Mouse (Mus musculus): ENCODE measurements around the gene Pmf1.

Pmf1 gene

DNA sequence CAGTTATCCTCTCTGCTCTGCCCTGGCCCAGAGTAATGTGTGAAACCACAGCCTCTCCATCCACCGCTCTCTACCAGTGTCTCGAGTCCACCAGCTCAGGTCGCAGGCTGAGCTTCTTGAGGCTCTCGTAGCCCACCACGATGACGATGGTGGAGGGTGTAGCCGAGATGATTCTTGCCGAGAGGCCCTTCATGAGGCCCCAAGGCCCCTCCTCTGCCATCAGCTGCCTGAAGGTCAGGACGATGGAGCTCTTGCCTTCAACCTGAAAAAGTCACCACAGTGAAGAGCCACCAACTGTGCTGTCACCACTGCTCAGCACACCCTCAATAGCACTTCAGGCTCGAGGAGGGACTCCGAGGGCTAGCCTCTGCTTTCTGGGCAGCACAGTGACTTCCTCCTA, 2.5 kb upstream of the Pmf1 start:
- H3K27me3 ChIP-seq (ENCODE audit: insufficient read depth, low read length) = no peaks in the 10 kb centered on the region
- peaks cover 63% of the 10 kb centered on the region for H3K4me1 ChIP-seq (replicated peaks; ENCODE audit: low read depth, low read length)
- H3K4me3 ChIP-seq (replicated peaks; ENCODE audit: low read length) = no peak overlapping the region
- TF ChIP-seq NANOG (IDR thresholded peaks at IDR 0.05; ENCODE audit: borderline replicate concordance, low read length) = no peak
- no peak for TF ChIP-seq CTCF (conservative IDR thresholded peaks at IDR 0.05; ENCODE audit: low read length)
- H3K36me3 ChIP-seq (ENCODE audit: insufficient read depth, low read length) = peaks cover 76% of the 10 kb centered on the region
- H3K9me3 ChIP-seq (ENCODE audit: low read length) = no peaks in the 10 kb centered on the region

- Histone ChIP-seq H3K36me3 (ENCODE audit: insufficient read depth, low read length) (peaks cover 72% of the 10 kb centered on the region), H3K27me3 (ENCODE audit: insufficient read depth, low read length) (no peaks in the 10 kb centered on the region), H3K9me3 (ENCODE audit: low read length) (no peaks in the 10 kb centered on the region), H3K4me1 (replicated peaks; ENCODE audit: low read depth, low read length) (peaks cover 71% of the 10 kb centered on the region), H3K4me3 (replicated peaks; ENCODE audit: low read length) (no peak overlapping the region)
- TF ChIP-seq NANOG (IDR thresholded peaks at IDR 0.05; ENCODE audit: borderline replicate concordance, low read length) = no peak
- no peak for TF ChIP-seq CTCF (conservative IDR thresholded peaks at IDR 0.05; ENCODE audit: low read length)
- no peak for TF ChIP-seq POU5F1 (IDR thresholded peaks at IDR 0.05; ENCODE audit: borderline replicate concordance, low read length)
These were observed 1.6 kb upstream of the Pmf1 start for GRCm38 (mm10) chr3:88411681-88412080.

- H3K36me3 ChIP-seq (ENCODE audit: insufficient read depth, low read length) = peaks cover 67% of the 10 kb centered on the region
These were observed 507 bp upstream of the Pmf1 start for GRCm38 (mm10) chr3:88410645-88411031.

DNA sequence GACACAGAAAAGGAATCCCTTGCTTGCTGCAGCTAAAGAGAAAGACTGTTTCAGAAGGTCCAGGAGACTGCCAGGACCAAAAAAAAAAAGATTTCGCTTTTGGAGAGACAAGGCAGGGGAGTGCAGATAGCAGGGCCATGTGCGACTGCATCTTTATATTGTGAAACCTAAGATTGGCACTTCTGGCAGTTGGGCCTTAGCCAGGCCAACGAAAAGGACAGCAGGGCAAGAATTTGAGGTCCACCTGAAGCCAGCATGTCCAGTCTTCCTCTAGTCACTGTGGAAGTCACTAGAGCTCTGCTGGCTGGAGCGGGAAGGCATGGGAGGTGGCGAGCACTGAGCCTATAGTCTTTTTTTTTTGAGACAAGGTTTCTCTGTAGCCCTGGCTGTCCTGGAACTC, 1.2 kb downstream of the Pmf1 start:
- TF ChIP-seq CTCF (conservative IDR thresholded peaks at IDR 0.05; ENCODE audit: low read length) (no peak), POU5F1 (IDR thresholded peaks at IDR 0.05; ENCODE audit: borderline replicate concordance, low read length) (no peak), NANOG (IDR thresholded peaks at IDR 0.05; ENCODE audit: borderline replicate concordance, low read length) (no peak)
- H3K36me3 ChIP-seq (ENCODE audit: insufficient read depth, low read length) = peaks cover 65% of the 10 kb centered on the region

More at GRCm38 (mm10) chr3:88410645-88411031, 507 bp upstream of the Pmf1 start:
- TF ChIP-seq NANOG (IDR thresholded peaks at IDR 0.05; ENCODE audit: borderline replicate concordance, low read length) (no peak), CTCF (conservative IDR thresholded peaks at IDR 0.05; ENCODE audit: low read length) (no peak), POU5F1 (IDR thresholded peaks at IDR 0.05; ENCODE audit: borderline replicate concordance, low read length) (no peak)
- H3K9me3 ChIP-seq (ENCODE audit: low read length) = no peaks in the 10 kb centered on the region
- H3K4me3 ChIP-seq (replicated peaks; ENCODE audit: low read length) = peak overlapping the region; percentile 86
- H3K4me1 ChIP-seq (replicated peaks; ENCODE audit: low read depth, low read length) = peaks cover 71% of the 10 kb centered on the region
- H3K27me3 ChIP-seq (ENCODE audit: insufficient read depth, low read length) = no peaks in the 10 kb centered on the region

GRCm38 (mm10) chr3:88407529-88407928, 2.6 kb downstream of the Pmf1 start:
- H3K4me3 ChIP-seq (replicated peaks; ENCODE audit: low read length) = 0 out of 2 replicates have a peak overlapping the region, but pooled peaks have one; percentile 13
- peaks cover 57% of the 10 kb centered on the region for H3K4me1 ChIP-seq (replicated peaks; ENCODE audit: low read depth, low read length)
- H3K9me3 ChIP-seq (ENCODE audit: low read length) = no peaks in the 10 kb centered on the region
- H3K27me3 ChIP-seq (ENCODE audit: insufficient read depth, low read length) = no peaks in the 10 kb centered on the region
- peaks cover 65% of the 10 kb centered on the region for H3K36me3 ChIP-seq (ENCODE audit: insufficient read depth, low read length)
- no peak for TF ChIP-seq POU5F1 (IDR thresholded peaks at IDR 0.05; ENCODE audit: borderline replicate concordance, low read length)
- TF ChIP-seq NANOG (IDR thresholded peaks at IDR 0.05; ENCODE audit: borderline replicate concordance, low read length) = no peak
- no peak for TF ChIP-seq CTCF (conservative IDR thresholded peaks at IDR 0.05; ENCODE audit: low read length)

More for the DNA sequence above, 1.2 kb downstream of the Pmf1 start:
- H3K4me3 ChIP-seq (replicated peaks; ENCODE audit: low read length) = peak overlapping the region; percentile 86
- H3K27me3 ChIP-seq (ENCODE audit: insufficient read depth, low read length) = no peaks in the 10 kb centered on the region
- H3K9me3 ChIP-seq (ENCODE audit: low read length) = no peaks in the 10 kb centered on the region
- H3K4me1 ChIP-seq (replicated peaks; ENCODE audit: low read depth, low read length) = peaks cover 57% of the 10 kb centered on the region

GRCm38 (mm10) chr3:88407090-88407489, 3.0 kb downstream of the Pmf1 start:
- H3K36me3 ChIP-seq (ENCODE audit: insufficient read depth, low read length) = peaks cover 65% of the 10 kb centered on the region
- no peaks in the 10 kb centered on the region for H3K9me3 ChIP-seq (ENCODE audit: low read length)
- TF ChIP-seq CTCF (conservative IDR thresholded peaks at IDR 0.05; ENCODE audit: low read length) (peak; percentile 73), POU5F1 (IDR thresholded peaks at IDR 0.05; ENCODE audit: borderline replicate concordance, low read length) (no peak)
- peaks cover 59% of the 10 kb centered on the region for H3K4me1 ChIP-seq (replicated peaks; ENCODE audit: low read depth, low read length)
- no peaks in the 10 kb centered on the region for H3K27me3 ChIP-seq (ENCODE audit: insufficient read depth, low read length)
- 0 out of 2 replicates have a peak overlapping the region, but pooled peaks have one; percentile 13 for H3K4me3 ChIP-seq (replicated peaks; ENCODE audit: low read length)

DNA sequence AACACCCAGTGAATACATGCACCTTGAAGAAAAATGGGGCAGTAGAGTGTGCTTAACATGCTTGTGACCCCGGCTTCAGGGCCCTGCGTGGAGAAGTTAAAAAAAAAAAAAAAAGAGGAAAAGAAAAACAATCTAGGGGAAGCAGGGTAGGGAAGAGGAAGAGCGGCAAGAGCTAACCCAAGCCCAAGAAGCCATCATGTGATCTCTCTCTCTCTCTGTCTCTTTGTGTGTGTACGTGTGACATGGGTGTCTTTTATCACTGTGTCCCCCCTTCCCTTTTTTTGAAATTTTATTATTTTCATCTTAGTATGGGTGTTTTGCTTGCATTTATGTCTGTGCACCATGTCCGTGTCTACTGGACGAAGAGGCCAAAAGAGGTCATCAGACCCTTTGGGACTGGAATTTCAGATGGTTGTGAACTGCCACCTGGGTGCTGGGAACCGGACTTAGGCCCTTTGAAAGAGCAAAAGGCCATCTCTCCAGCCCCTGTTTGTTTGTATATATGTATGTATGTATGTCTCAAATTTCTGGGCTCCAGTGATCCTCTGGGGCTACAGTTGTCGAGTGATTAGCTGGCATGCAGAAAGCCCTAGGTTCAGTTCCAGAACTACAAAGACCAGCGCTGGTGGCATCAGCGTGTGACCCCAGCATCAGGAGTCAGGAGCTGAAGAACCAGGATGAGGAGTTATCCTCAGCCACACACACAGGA, 6.5 kb downstream of the Pmf1 start:
- TF ChIP-seq POU5F1 (IDR thresholded peaks at IDR 0.05; ENCODE audit: borderline replicate concordance, low read length) = no peak
- TF ChIP-seq NANOG (IDR thresholded peaks at IDR 0.05; ENCODE audit: borderline replicate concordance, low read length) = no peak
- no peak for TF ChIP-seq CTCF (conservative IDR thresholded peaks at IDR 0.05; ENCODE audit: low read length)
- Histone ChIP-seq H3K9me3 (ENCODE audit: low read length) (no peaks in the 10 kb centered on the region), H3K36me3 (ENCODE audit: insufficient read depth, low read length) (peaks cover 79% of the 10 kb centered on the region), H3K4me1 (replicated peaks; ENCODE audit: low read depth, low read length) (peaks cover 35% of the 10 kb centered on the region), H3K27me3 (ENCODE audit: insufficient read depth, low read length) (no peaks in the 10 kb centered on the region), H3K4me3 (replicated peaks; ENCODE audit: low read length) (no peak overlapping the region)

DNA sequence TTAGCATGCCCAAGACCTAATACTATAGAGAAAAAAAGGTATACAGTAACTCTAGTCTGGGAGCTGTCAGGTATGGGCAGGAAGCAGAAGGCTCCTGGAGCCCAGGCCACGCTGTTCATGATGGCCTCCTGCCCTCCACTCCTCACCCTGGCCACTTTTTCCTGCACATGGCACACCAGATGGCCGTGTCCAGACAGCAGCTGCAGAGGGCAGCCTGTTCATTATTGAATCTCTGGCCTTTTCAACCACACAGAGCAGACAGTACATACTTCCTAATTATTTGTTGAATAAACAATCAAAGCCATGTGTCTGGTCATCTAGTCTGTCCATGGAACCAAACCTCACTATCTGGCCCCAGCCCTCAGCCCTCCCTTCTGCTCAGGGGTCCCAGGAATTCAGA, 11.5 kb downstream of the Pmf1 start:
- Histone ChIP-seq H3K27me3 (ENCODE audit: insufficient read depth, low read length) (no peaks in the 10 kb centered on the region), H3K4me1 (replicated peaks; ENCODE audit: low read depth, low read length) (peaks cover 33% of the 10 kb centered on the region), H3K9me3 (ENCODE audit: low read length) (no peaks in the 10 kb centered on the region), H3K36me3 (ENCODE audit: insufficient read depth, low read length) (peaks cover 92% of the 10 kb centered on the region), H3K4me3 (replicated peaks; ENCODE audit: low read length) (no peak overlapping the region)
- TF ChIP-seq NANOG (IDR thresholded peaks at IDR 0.05; ENCODE audit: borderline replicate concordance, low read length) (no peak), CTCF (conservative IDR thresholded peaks at IDR 0.05; ENCODE audit: low read length) (no peak), POU5F1 (IDR thresholded peaks at IDR 0.05; ENCODE audit: borderline replicate concordance, low read length) (no peak)

GRCm38 (mm10) chr3:88395742-88396141, 14.4 kb downstream of the Pmf1 start:
- Histone ChIP-seq H3K9me3 (ENCODE audit: low read length) (peaks cover 22% of the 10 kb centered on the region), H3K36me3 (ENCODE audit: insufficient read depth, low read length) (peaks cover 91% of the 10 kb centered on the region), H3K4me1 (replicated peaks; ENCODE audit: low read depth, low read length) (peaks cover 32% of the 10 kb centered on the region), H3K27me3 (ENCODE audit: insufficient read depth, low read length) (no peaks in the 10 kb centered on the region), H3K4me3 (replicated peaks; ENCODE audit: low read length) (no peak overlapping the region)
- TF ChIP-seq POU5F1 (IDR thresholded peaks at IDR 0.05; ENCODE audit: borderline replicate concordance, low read length) (no peak), NANOG (IDR thresholded peaks at IDR 0.05; ENCODE audit: borderline replicate concordance, low read length) (no peak), CTCF (conservative IDR thresholded peaks at IDR 0.05; ENCODE audit: low read length) (no peak)

Measured in E14TG2a.4 (cell line).